Mouse (Mus musculus) monocyte, adult 2 months (primary cell): ENCODE results near the gene Lyz1.
"Not testable (repeated sequence)": the region's sequence is repeated elsewhere in the genome, so short reads cannot be mapped to it uniquely, and the experiment has no call there.

Experiments used
- DNase-seq, 2 experiments: peaks; one replicate each; pipeline ENCODE4 v3.0.0; 2022; ENCODE audit warnings: low spot score in 2 of 2, low read depth in 1 of 2

Gene Lyz1

DNA sequence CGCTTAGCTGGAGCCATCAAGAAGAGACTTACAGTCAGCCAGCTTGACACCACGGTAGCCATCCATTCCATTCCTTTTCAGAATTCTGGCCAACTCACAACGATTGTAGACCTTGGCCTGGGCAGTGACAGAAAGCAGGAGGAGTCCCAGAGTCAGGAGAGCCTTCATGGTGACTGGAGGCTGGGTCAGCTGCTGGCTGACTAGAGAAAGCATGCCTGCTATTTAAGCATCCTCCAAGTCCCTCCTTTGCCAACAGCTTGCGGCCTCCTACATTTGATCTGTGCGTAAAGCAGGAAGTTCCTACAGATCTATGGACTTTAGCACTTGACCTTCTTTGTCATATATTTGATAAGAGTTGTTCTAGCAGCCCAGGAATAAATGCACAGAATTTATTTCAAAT lies at the start of gene Lyz1:
Lyz1 (minus strand) TSS at position 198 of the 400 bp plus-strand sequence.
- DNase-seq = peak in 1 of 2 experiments; percentile 31

DNA sequence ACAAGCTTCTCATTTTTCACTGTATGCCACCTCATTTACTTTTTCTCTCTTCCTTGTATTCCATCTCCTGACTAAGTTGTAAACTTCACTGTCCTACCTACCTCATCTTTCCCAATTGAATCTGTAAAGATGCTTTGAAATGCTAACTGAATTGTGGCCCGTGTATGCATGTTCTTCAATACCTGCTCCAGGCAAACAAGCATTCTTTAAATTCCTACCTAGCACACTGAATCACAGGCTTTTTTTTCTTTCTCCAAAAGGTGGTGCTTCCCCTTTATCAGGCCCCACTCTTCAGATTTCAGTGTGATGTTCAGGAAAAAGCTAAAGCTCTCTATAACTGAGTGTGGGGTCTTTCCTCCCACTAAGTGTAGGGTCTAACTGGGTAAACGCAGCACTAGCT lies 49.7 kb upstream of the Lyz1 start:
- no peak for DNase-seq

DNA sequence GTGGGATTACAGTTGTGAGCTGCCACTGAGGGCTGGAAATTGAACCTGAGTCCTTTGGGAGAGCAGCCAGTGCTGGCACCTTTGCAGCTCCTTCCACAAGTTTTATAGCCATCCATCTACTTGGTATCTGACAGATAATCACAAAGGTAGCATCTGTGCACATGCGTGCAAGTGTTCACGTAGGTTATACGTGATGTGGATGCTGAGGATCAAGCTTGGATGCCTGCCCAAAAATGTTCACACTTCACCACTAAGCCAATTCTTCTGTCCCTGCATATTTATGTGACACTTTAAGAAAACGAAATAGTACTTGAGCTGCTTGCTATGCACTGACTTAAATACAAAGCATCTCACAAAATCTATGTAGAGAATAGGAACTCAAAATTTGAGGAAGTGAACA lies 48.4 kb upstream of the Lyz1 start:
- no peak for DNase-seq

DNA sequence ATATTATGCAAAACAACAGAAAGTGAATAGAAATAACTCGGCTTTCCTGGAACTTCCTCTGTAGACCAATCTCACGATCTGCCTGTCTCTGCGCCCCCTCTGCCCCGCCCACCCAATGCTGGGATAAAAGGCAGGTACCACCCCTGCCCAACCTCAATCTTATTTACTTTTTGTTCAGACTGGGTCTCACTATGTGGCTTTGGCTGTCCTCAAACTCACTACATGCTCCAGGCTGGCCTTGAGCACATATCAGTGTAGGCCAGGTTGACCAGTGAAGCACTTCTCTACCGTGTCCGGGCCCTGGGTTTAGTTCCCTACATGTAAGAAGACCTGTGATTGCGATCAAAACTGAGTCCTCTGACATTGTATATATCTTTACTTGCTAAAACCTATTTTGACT lies 46.6 kb upstream of the Lyz1 start:
- no peak for DNase-seq

DNA sequence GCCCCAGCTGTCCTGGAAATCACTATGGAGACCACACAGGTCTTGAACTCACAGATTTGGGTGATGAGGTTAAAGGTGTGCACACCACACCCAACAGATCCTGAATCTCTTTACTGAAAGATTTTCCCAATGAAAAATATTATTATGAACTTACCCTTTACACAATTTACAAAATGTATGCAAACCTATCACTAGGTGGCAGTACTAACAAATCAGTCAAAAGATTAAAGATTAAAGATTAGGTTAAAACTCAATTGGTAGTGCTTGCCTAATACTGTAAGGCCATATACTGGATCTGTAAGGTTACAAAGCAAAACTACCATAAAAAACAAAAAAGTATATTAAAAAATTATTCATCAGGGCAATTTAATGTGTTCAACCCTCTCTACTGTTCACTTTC lies 45.3 kb upstream of the Lyz1 start:
- no peak for DNase-seq

DNA sequence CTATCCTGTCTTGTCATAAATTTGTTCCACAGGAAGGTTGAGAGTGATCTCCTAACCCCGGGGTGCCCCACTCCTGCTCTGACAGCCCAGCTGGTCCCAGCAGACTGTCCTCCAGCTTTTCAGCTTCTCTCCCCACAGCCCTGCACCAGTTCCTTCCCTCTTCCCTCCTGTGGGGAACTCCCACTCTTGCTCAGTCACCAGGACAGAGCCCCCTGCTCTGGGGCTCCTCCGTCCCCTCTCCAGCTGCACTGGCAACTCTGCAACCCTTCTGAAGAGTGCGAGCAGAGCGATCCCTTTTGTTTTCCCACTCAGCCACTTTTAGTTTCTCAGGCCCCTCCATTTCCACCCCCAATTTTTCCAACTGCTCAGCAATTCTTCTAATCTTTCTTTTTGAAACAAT lies 43.0 kb upstream of the Lyz1 start:
- DNase-seq = no peak

DNA sequence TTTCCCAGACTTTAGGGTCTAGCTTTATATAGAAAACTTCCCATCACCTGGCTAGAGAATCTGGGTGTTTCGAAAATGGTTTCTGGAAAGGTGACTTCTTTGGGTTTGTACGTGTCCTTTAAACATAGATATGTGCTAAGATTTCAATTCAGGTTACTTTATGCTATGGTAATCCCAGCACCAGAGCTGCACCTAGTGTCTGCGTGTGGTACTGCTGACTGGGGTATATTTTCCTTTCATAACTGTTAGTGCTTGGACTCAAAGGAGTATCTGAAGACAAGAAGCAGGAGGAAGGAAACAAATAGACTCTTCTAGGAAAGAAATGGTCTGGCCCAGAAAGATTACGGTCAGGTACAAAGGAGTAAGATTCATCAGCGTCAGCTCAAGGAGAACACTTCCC lies 37.9 kb upstream of the Lyz1 start:
- DNase-seq = peak in 1 of 2 experiments; percentile 32

DNA sequence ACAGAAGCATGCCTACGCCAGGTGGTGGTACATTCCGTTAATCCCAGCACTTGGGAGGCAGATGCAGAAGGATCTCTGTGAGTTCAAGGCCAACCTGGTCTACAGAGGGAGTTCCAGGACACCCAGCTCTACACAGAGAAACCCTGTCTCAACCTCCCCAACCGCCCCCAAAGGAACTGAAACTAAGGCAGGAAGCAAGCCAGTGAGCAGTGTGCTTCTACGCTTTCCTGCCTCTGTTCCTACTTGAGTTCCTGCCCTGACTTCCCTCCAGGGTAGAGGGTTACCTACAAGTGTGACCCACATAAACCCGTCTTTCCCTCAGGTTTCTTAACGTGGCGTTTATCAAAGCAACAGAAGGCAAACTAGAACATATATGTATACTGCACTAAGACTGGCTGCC lies 31.1 kb upstream of the Lyz1 start:
- peak; percentile 31 to 45 for DNase-seq

DNA sequence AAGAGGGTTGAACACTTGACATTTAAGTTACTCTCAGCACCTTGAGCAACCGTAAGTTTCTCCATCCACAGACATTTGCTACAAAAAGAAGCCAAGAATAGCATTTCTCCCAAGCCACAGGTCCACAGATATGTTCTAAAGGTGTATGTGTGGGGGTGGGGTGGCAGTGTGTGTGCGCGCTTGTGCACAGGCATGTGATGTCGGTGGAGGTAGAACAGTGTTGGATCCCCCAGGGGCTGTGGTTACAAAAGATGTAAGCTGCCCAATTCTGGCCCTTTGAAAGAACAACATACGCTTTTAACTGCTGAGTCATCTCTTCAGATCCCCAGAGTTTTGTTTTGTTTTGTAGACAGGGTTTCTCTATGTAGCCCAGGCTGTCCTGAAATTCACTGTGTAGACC lies 30.0 kb upstream of the Lyz1 start:
- DNase-seq = no peak

DNA sequence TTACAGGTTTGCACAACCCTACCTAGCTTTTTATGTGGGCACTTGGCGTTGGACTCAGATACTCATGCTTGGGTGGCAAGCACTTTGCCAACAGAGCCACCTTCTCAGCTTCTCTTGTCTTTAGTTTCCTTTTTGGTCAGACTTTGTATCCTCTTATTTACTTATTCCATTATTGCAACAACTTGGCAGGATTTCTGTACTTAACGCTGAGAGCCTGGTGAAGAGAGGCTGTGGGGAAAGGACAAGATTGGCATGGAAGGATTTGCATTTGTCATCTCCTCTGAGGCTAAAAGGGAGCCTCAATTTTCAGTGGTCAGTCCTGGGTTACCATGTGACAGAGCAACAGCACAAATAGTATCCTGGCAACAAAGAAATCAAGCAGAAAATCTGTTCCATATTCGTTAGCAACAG lies 27.9 kb upstream of the Lyz1 start:
- no peak for DNase-seq

DNA sequence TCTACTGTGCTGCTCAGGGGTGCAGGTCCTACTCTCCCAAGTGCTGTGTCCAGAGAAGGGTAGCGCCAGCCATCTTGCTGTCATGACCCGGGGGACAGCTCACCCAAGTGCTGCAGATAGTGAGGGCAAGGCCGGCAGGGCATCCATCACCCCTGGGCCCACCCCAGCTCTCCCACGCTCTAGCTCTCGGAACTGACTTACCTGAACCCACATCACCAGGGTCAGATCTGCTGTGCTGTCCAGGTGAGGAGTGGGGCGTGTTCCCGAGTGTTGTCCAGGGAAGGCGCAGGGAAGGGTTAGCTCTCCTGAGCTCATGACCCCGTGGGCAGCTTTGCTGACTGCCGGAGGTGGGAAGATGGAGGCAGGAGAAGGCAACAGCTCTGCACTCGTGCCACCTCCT lies 23.7 kb upstream of the Lyz1 start:
- DNase-seq = no peak

DNA sequence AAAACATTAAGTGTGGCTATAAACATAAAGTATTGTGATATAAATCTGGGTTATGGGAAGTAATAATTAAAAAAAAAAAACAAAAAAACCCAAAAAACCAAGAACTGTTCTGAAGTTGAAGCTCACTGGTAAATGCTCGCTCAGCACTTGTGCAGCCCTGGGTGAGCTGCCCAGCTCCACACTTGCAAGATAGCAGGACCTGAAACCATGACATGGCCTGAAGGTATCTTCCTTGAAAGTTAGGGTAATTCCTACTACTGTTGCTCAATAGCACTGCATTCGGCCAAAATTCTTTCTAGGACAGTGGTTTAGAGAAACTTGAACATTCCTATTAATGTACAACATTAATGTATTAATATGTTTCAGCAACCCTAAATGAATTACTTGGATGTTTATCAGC lies 20.5 kb upstream of the Lyz1 start:
- no peak for DNase-seq

DNA sequence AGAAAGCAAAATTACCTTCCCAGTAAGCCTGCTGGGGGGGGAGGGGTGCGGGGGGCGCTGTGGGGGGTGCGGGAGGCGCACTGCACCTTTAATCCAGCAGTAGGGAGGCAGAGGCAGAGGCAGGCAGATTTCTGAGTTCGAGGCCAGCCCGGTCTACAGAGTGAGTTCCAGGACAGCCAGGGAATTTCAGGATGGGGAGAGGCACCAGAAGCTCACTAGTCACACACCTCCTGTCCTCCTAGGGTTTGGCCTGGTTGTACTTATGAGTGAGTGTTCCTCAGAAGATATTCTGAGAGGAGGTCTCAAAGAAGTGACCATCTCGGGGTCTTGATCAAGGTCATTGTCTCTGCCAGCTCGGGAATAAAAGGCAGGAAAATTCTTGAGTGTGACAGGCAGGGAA lies 19.5 kb upstream of the Lyz1 start:
- DNase-seq = no peak

DNA sequence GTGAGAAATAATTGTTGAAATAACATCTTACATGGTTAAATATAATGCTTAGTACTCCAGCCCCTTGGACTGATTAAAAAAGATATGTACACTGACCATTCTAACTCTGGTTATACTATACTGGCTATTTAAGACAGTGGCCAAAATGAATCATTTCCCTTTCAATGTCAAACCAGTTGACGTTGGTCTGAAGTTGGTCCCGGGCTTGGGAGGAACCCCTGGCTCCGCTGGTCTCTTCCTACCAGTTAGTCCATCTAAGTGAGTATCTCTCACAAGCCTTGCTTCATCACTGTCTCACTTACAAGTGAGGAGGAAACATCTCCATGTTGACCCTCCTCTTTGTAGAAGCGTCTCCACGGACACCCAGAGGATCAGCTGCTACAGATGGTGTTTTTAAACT lies 11.7 kb upstream of the Lyz1 start:
- DNase-seq = no peak

DNA sequence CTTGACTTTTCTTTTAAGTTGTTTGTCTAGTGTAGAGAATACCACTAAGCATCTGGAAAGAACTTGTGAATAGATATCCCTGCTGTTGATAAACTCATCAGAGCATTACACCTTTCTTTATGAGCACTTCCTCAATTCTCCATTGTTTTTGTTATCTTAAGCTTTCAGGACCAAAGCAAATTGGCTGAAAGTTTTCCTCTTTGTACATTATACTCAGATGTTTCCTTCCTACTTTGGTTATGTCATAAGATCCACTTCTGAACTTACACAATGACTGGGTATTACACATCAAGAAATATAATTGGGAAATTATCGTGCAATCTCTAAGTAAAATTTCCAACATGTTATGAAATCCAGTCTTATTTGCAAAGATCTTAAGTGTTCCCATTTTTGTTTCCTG lies 9.0 kb upstream of the Lyz1 start:
- no peak for DNase-seq

DNA sequence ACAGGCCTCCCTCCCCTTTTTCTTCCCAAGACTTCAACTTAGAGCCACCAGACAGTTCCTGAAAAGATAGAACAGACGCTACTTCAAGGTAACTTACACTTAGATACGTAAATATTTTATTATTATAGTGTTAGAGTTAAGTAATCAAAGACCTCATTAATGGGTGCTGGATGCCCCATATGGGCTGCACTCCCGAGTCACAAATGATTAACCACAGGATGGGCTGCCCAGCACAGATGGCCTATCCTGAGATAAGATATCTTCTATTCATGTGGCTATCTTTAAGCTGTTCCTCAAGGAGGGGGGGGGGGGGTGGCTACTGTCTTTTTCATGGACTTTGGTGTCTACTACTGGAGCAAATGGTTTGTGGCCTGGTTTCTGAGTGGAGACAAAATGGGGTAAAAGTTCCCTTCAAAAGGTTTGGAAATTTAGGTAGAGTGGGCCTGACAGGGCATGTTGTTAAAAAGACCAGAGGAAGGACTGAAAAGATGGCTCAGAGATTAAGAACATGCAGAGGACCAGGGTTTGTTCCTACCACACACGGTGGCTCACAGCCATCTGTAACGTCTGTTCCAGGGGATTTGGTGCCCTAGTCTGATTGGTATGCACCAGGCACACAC lies 7.3 kb upstream of the Lyz1 start:
- DNase-seq = no peak

DNA sequence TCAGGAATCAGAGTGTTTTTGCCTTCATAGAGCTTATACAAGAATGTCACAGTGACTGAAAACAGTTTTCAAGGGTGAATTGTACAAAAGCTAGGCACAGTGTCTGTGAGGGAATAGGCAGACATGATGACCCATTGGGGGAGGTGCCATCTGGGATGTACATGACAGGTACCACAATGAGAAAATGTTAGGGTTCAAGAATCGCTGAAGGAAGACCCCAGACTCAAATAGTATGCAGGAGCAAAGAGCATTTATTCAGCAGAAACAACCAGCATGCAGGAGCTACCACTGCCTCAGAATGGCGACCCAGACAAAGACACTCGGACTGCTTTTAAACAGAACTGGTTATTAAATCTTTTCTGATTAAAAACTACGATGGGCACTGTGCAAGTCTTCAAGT lies 6.4 kb upstream of the Lyz1 start:
- no peak for DNase-seq

DNA sequence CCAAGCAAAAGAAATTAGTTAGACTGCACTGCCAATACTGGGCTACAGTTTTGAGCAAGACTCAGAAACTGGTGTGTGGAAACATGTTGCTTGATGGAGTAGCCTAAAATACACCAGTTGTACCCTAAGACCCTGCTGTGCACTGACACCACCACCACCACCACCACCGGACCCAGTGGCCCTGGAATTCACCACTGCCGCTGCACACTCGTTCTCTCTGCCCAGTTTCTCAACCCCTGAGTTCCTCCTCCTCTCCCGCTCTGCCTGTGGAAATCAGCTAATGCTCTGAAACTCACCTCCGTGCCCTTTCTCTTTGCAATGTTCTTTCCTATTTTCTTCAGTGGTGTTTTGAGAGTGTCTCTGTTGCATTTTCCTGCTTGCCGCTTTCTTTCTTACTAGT lies 5.7 kb upstream of the Lyz1 start:
- no peak for DNase-seq

DNA sequence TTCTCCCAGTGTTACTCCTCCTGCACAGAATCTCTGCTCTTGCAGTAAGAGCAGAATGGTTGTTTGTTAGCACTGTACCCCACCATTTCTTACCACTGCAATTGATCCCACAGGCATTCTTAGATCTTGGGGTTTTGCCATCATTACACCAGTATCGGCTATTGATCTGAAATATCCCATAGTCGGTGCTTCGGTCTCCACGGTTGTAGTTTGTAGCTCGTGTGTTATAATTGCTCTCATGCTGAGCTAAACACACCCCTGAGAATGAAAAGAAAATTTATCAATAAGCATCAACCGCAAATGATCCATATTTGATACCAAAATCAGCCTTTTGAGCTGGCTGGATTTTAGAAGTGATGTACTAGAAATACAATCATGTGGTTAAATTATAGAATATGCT lies 1.7 kb downstream of the Lyz1 start:
- DNase-seq = not testable (repeated sequence)

DNA sequence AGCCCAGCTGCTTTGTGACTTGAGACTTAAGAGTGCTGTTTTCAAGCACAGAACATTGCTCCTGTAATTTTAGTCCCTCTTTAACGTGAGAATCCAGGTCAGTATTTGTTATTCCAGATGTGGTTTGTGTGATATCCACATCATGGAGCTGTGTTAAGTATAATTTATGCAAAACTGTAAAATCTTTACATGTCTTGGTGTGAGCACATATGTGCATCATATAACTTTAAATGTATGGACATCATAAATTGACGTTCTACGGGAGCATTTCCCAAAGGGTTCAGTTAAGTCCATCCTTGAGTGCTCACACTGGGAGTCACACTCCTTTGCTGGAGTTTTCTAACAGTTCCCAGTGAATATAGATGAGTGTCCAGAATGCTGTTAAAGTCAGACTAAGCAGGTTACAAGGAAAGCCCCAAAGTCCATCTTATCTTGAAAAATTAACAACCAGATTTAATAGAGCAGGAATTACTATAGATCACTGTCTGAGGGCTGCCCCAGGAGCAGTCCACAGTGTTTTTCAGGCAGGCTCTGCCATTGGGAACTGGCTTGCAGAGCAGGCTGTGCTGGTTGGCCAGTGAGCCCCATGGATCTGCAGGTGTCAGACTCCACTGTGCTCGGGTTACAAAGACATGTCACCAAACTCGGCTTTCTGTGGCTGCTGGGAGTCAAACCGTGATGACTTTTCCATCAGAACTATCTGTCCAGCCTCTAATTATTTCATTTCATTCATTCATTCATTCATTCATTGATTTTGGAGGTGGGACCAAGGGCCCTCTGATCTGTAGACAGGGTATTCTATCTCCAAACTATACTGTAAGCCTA lies 2.4 kb downstream of the Lyz1 start:
- no peak for DNase-seq

DNA sequence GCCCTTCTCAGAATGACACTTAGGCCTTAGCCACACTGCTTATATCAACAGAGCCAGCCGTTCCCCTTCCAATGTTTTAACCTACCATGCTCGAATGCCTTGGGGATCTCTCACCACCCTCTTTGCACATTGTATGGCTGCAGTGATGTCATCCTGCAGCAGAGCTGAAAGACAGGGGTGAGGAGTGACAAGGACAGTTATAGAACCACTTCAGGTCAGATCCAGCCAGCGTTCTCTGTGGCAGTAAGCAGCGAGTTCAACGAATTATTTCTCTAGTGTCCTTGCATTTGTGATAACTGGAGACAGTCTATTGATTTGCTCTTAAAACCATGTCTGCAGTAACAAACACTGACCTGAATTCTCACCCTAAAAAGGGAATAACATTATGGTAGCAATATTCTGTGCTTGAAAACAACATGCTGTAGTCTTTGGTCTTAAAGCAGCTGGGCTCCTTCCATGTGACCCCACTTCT lies 3.6 kb downstream of the Lyz1 start:
- not testable (repeated sequence) for DNase-seq

DNA sequence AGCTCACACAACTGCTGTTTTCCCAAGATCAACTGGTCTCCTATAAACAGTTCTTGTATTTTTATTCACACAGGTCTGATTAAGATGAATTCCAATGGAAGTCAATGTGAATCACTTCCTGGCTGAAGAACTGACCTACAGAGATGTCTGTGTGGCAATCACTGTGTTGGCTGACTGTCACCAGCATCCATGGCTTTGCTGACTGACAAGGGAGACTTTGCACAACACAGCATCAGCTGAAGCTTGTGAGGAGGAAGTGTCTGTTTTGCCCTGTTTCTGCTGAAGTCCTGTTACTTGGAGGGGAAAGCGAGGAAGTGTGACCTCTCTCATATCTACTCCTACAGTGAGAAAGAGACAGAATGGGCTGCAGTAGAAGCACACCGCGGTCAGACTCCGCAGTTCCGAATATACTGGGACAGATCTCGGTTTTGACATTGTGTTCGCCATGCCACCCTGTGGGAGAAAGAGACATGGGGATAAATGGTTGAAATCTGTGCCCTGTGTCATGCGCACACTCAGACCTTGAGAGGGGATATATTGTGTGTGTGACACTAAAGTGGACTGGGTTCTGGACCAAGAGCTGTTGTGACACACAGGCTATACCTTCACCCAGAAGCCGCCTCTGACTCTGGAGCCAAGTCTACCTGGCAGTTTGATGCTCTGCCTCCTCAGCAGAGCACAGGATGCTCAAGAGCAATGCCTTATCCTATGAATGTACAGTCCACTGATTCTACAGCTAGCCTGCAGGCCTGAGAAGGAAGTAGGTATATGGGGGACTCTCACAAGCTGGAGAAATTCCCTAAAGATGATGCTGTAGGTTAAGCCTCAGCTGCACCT lies 4.3 kb downstream of the Lyz1 start:
- DNase-seq = peak in 1 of 2 experiments; percentile 36
